Mouse (Mus musculus) spleen, adult 2 months (tissue): ENCODE measurements around the gene Asb11. TPM values are rescaled to one million over a fixed set of nuclear protein-coding genes. Genes with fewer than 3 reads are reported as not detected.

ENCODE experiments used
- DNase-seq, 2 experiments: peaks; one replicate each; pipeline versions ENCODE4 v3.0.0 to v3.0.0-alpha.2; 2012 to 2021; ENCODE audit warnings: low spot score in 2 of 2, low read depth in 1 of 2
- H3K27ac ChIP-seq: fragments of 200-500 bp; 2 replicates; pipeline ENCODE4 v1.5.1; 2012; ENCODE audit warnings: low read length, inconsistent platforms; ENCODE audit not compliant: insufficient read depth
- H3K27me3 ChIP-seq: fragments of 200-500 bp; 2 replicates; pipeline ENCODE4 v1.6.1; 2012; ENCODE audit warnings: mild to moderate bottlenecking, moderate library complexity, low read length, inconsistent platforms; ENCODE audit not compliant: control insufficient read depth, insufficient read depth
- H3K36me3 ChIP-seq: fragments of 200-500 bp; 2 replicates; pipeline ENCODE4 v1.6.1; 2012; ENCODE audit warnings: mild to moderate bottlenecking, low read length, inconsistent platforms; ENCODE audit not compliant: control insufficient read depth, insufficient read depth
- H3K4me1 ChIP-seq: fragments of 200-500 bp; 2 replicates; pipeline ENCODE4 v1.6.1; 2011; ENCODE audit warnings: inconsistent platforms; ENCODE audit not compliant: control insufficient read depth, insufficient read depth, insufficient read length
- H3K4me3 ChIP-seq: fragments of 200-500 bp; 2 replicates; pipeline ENCODE4 v1.5.1; 2011; ENCODE audit warnings: mild to moderate bottlenecking, inconsistent platforms; ENCODE audit not compliant: insufficient read depth, insufficient read length; ENCODE audit errors: extremely low read depth
- CTCF ChIP-seq: fragments of 200-500 bp; IDR thresholded peaks from 2 replicates; pipeline ENCODE4 v1.5.1; 2011; ENCODE audit warnings: mild to moderate bottlenecking, inconsistent platforms; ENCODE audit not compliant: insufficient read depth, insufficient read length, insufficient replicate concordance; ENCODE audit errors: extremely low read depth
- POLR2A ChIP-seq: fragments of 200-500 bp; IDR thresholded peaks from 2 replicates; pipeline ENCODE4 v1.6.1; 2011; ENCODE audit warnings: low read depth, low read length, inconsistent platforms
- WGBS: fragments of 180-500 bp; shearing (Covaris S2); methylation state at CpG from one replicate; pipeline ENCODE4 v1.1.7; 2018; 5-methylcytosine and 5-hydroxymethylcytosine counted together
- polyA plus RNA-seq: library from polyadenylated mRNA; depleted of rRNA; stranded (reverse); fragments of >200 nt; gene quantifications from 2 replicates; pipeline ENCODE4 v1.2.3, GENCODE M21; 2012

The Asb11 gene
- polyA plus RNA-seq, 1 experiment = not detected

- Histone ChIP-seq H3K27me3 (no peaks in the 10 kb centered on the region), H3K4me1 (no peaks in the 10 kb centered on the region), H3K36me3 (peaks cover 4% of the 10 kb centered on the region), H3K4me3 (no peak overlapping the region), H3K27ac (no peak overlapping the region)
- 46% methylated on average over 4 of the region's 4 CpGs for WGBS
- DNase-seq = no peak
- TF ChIP-seq POLR2A (no peak), CTCF (no peak)
Measured at GRCm38 (mm10) chrX:164427295-164427694, 9.5 kb upstream of the Asb11 start.

- no peaks in the 10 kb centered on the region for H3K4me1 ChIP-seq
- DNase-seq = no peak
- TF ChIP-seq POLR2A (no peak), CTCF (no peak)
- H3K27me3 ChIP-seq = no peaks in the 10 kb centered on the region
- WGBS = 87% methylated on average over 2 of the region's 2 CpGs
- H3K4me3 ChIP-seq = no peak overlapping the region
- H3K36me3 ChIP-seq = no peaks in the 10 kb centered on the region; the same call in 1 of the 2 replicates
- H3K27ac ChIP-seq = no peak overlapping the region
Measured at GRCm38 (mm10) chrX:164428224-164428623, 8.6 kb upstream of the Asb11 start.

GRCm38 (mm10) chrX:164430621-164431020, 6.2 kb upstream of the Asb11 start:
- no peak for DNase-seq
- H3K36me3 ChIP-seq = no peaks in the 10 kb centered on the region; the same call in 1 of the 2 replicates
- H3K27ac ChIP-seq = no peak overlapping the region
- TF ChIP-seq POLR2A = no peak
- TF ChIP-seq CTCF = no peak
- H3K4me3 ChIP-seq = no peak overlapping the region
- no peaks in the 10 kb centered on the region for H3K27me3 ChIP-seq
- WGBS = 81% methylated on average over 6 of the region's 6 CpGs
- no peaks in the 10 kb centered on the region for H3K4me1 ChIP-seq

GRCm38 (mm10) chrX:164431133-164431532, 5.7 kb upstream of the Asb11 start:
- Histone ChIP-seq H3K36me3 (no peaks in the 10 kb centered on the region; the same call in 1 of the 2 replicates), H3K27ac (no peak overlapping the region), H3K4me1 (no peaks in the 10 kb centered on the region), H3K4me3 (no peak overlapping the region), H3K27me3 (no peaks in the 10 kb centered on the region)
- TF ChIP-seq POLR2A = no peak
- TF ChIP-seq CTCF = no peak
- no peak for DNase-seq
- WGBS = 87% methylated on average over 2 of the region's 2 CpGs

- DNase-seq = no peak
- no peaks in the 10 kb centered on the region for H3K4me1 ChIP-seq
- no peak overlapping the region for H3K4me3 ChIP-seq
- H3K27me3 ChIP-seq = no peaks in the 10 kb centered on the region
- 86% methylated on average over 6 of the region's 6 CpGs for WGBS
- no peaks in the 10 kb centered on the region; the same call in 1 of the 2 replicates for H3K36me3 ChIP-seq
- TF ChIP-seq POLR2A (no peak), CTCF (no peak)
- no peak overlapping the region for H3K27ac ChIP-seq
Measured at GRCm38 (mm10) chrX:164431541-164431940, 5.3 kb upstream of the Asb11 start.

- H3K27me3 ChIP-seq = no peaks in the 10 kb centered on the region
- TF ChIP-seq POLR2A = no peak
- no peak overlapping the region for H3K27ac ChIP-seq
- H3K4me1 ChIP-seq = no peaks in the 10 kb centered on the region
- 92% methylated on average over 9 of the region's 9 CpGs for WGBS
- DNase-seq = no peak
- no peak overlapping the region for H3K4me3 ChIP-seq
- no peaks in the 10 kb centered on the region; the same call in 1 of the 2 replicates for H3K36me3 ChIP-seq
Measured at GRCm38 (mm10) chrX:164432682-164433081, 4.1 kb upstream of the Asb11 start.

GRCm38 (mm10) chrX:164439462-164439861, 2.7 kb downstream of the Asb11 start:
- no peak for DNase-seq
- no peak for TF ChIP-seq POLR2A
- TF ChIP-seq CTCF = no peak

More at GRCm38 (mm10) chrX:164439462-164439861, 2.7 kb downstream of the Asb11 start:
- no peaks in the 10 kb centered on the region for H3K27me3 ChIP-seq
- no peak overlapping the region for H3K27ac ChIP-seq
- H3K4me3 ChIP-seq = no peak overlapping the region
- H3K4me1 ChIP-seq = no peaks in the 10 kb centered on the region
- no peaks in the 10 kb centered on the region for H3K36me3 ChIP-seq
- WGBS = 88% methylated on average over 7 of the region's 7 CpGs
